Mouse (Mus musculus): Measurements from ENCODE around the gene Pmpca.
A peak's percentile ranks its signal among the peaks of the same experiment; 100 is the strongest.

DNA sequence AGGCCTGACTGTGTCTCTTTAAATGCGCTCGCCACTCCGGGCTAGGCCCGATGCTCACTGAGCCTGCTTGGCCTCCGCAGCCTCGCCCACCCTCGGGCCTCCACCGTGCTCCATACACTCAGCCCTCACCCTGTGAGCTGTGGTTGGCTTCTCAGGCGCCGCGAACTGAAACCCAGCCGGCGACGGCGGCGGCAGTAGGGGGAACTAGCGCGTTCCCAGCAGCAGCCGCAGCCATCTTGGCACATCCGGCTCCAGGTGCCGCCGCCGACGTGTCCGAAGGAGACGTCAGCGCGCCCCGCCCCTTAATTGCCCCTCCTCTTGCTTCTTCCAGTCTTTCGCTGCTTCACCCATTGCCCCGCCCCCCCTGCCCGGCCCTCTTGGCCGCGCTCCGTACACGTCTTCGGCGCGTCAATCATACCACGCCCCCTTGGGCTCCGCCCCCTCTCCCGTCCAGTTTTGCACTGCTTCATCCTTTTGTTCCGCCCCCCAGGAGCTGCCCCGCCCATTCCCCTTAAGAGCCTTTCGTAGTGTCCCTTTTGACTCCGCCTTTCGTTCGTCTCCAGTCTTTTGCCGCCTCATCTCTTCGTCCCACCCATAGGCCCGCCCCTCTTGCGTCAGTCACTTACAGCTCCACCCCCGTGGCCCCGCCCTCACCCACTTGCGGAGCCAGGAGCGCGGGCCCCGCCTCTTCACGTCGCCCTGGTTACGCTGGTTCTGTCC is 56.0 kb downstream of the Pmpca start, which contains the start of gene Sec16a:
- no peak for TF ChIP-seq CTCF (IDR thresholded peaks at IDR 0.05; ENCODE audit: control insufficient read depth, insufficient read depth, insufficient replicate concordance, low read depth, low read length)
- peak; percentile 57; the same call in 1 of the 2 replicates for TF ChIP-seq POLR2A (IDR thresholded peaks at IDR 0.05; ENCODE audit: control insufficient read depth, low read depth, low read length)
